Comparison of ENCODE assay signal across 32 mouse cellular contexts in genomic region chr7:135676722-135677121, GRCm38 (mm10). TPM values are rescaled to one million over a fixed set of nuclear protein-coding genes. Genes with fewer than 3 reads are reported as not detected.
DNase-seq lines count a peak whose midpoint lies in the region; ATAC-seq and TF ChIP-seq lines count a peak whose summit lies in the region.
"Had no signal": no experiment of that assay in that cellular context is flagged by ENCODE, and none has a peak within 500 bp of the region (broad histone marks: within the 10 kb centered on the region; RNA-seq: fewer than 3 reads in every experiment).

No protein-coding gene starts in this region.

- no peak overlapping the region for H3K4me3 ChIP-seq in heart, adult 2 months
- H3K4me3 ChIP-seq in heart, embryonic 11.5 days (ENCODE audit: low read depth, low read length): no peak overlapping the region
- no peak overlapping the region for H3K4me3 ChIP-seq in heart, postnatal 0 days (ENCODE audit: low read depth, low read length)
- no peak overlapping the region for H3K4me3 ChIP-seq in kidney, adult 2 months (ENCODE audit: insufficient read depth, low read depth, low read length)
- H3K4me3 ChIP-seq: embryonic facial prominence, embryonic 10.5 days; forebrain, embryonic 15.5 days; hindbrain, embryonic 12.5 days; left cerebral cortex, adult 2 months; limb, embryonic 10.5 days; megakaryocyte, embryonic 14.5 days; myocyte; neural tube, embryonic 13.5 days had no signal

- H3K36me3 ChIP-seq in heart, adult 2 months (ENCODE audit: control insufficient read depth, insufficient read depth, low read length): no peaks in the 10 kb centered on the region
- H3K36me3 ChIP-seq in heart, embryonic 11.5 days (ENCODE audit: control insufficient read depth, insufficient read depth, low read length): no peaks in the 10 kb centered on the region
- no peaks in the 10 kb centered on the region for H3K36me3 ChIP-seq in heart, postnatal 0 days (replicated peaks; ENCODE audit: control insufficient read depth, insufficient read depth, low read length)
- H3K36me3 ChIP-seq in kidney, adult 2 months (ENCODE audit: control insufficient read depth, insufficient read depth, low read length): no peaks in the 10 kb centered on the region
- H3K36me3 ChIP-seq: embryonic facial prominence, embryonic 10.5 days; forebrain, embryonic 15.5 days; hindbrain, embryonic 12.5 days; limb, embryonic 10.5 days; neural tube, embryonic 13.5 days had no signal

- 38% methylated on average over 8 of the region's 8 CpGs for WGBS in heart, adult 2 months
- WGBS in heart, embryonic 11.5 days (ENCODE audit: insufficient replicate concordance): 70% methylated on average over 8 of the region's 8 CpGs
- 29% methylated on average over 8 of the region's 8 CpGs for WGBS in heart, postnatal 0 days
- 78% methylated on average over 8 of the region's 8 CpGs for WGBS in kidney, adult 2 months

- H3K4me1 ChIP-seq in heart, adult 2 months (ENCODE audit: control insufficient read depth, insufficient read depth, low read length): no peaks in the 10 kb centered on the region
- H3K4me1 ChIP-seq in heart, embryonic 11.5 days (ENCODE audit: control insufficient read depth, insufficient read depth, low read length): no peaks in the 10 kb centered on the region
- peaks cover 6% of the 10 kb centered on the region for H3K4me1 ChIP-seq in heart, postnatal 0 days (ENCODE audit: control insufficient read depth, insufficient read depth)
- no peaks in the 10 kb centered on the region for H3K4me1 ChIP-seq in kidney, adult 2 months (ENCODE audit: control insufficient read depth, insufficient read depth, low read length)
- H3K4me1 ChIP-seq: embryonic facial prominence, embryonic 10.5 days; hindbrain, embryonic 12.5 days; megakaryocyte, embryonic 14.5 days; neural tube, embryonic 13.5 days had no signal

- H3K27ac ChIP-seq in heart, adult 2 months: no peak overlapping the region
- no peak overlapping the region for H3K27ac ChIP-seq in heart, embryonic 11.5 days (ENCODE audit: low read depth, low read length)
- H3K27ac ChIP-seq in heart, postnatal 0 days (ENCODE audit: low read depth): 0 out of 2 replicates have a peak overlapping the region, but pooled peaks have one; percentile 13
- no peak overlapping the region for H3K27ac ChIP-seq in kidney, adult 2 months (ENCODE audit: insufficient read depth, low read depth, low read length)
- H3K27ac ChIP-seq: embryonic facial prominence, embryonic 10.5 days; forebrain, embryonic 15.5 days; hindbrain, embryonic 12.5 days; kidney, postnatal 0 days; left cerebral cortex, adult 2 months; limb, embryonic 10.5 days; neural tube, embryonic 13.5 days had no signal

- intact Hi-C loops in heart, adult 2 months (cut with DNase I): no loop called here

- no peak overlapping the region for H3K9ac ChIP-seq in heart, adult 2 months (ENCODE audit: low read depth, low read length)
- no peak overlapping the region for H3K9ac ChIP-seq in heart, embryonic 11.5 days (ENCODE audit: low read depth, low read length)
- H3K9ac ChIP-seq in heart, postnatal 0 days (replicated peaks; ENCODE audit: low read depth, low read length): no peak overlapping the region
- H3K9ac ChIP-seq: forebrain, embryonic 15.5 days; hindbrain, embryonic 12.5 days; liver, postnatal 0 days; neural tube, embryonic 13.5 days had no signal

- 0 out of 2 replicates have a peak, but pooled peaks have one; percentile 23 for TF ChIP-seq EP300 in heart, adult 2 months (IDR thresholded peaks at IDR 0.05; ENCODE audit: insufficient read depth, low read depth, low read length)
- no peak for TF ChIP-seq EP300 in heart, postnatal 0 days (IDR thresholded peaks at IDR 0.05; ENCODE audit: low read depth)

- H3K9me3 ChIP-seq in heart, embryonic 11.5 days (replicated peaks; ENCODE audit: control insufficient read depth, low read length): no peaks in the 10 kb centered on the region
- H3K9me3 ChIP-seq in heart, postnatal 0 days (replicated peaks; ENCODE audit: control insufficient read depth, low read length): no peaks in the 10 kb centered on the region
- H3K9me3 ChIP-seq: embryonic facial prominence, embryonic 10.5 days; forebrain, embryonic 15.5 days; G1E; hindbrain, embryonic 12.5 days; limb, embryonic 10.5 days; megakaryocyte, embryonic 14.5 days; neural tube, embryonic 13.5 days had no signal

- no peaks in the 10 kb centered on the region for H3K27me3 ChIP-seq in heart, adult 2 months (ENCODE audit: control insufficient read depth, insufficient read depth, low read length)
- no peaks in the 10 kb centered on the region for H3K27me3 ChIP-seq in heart, embryonic 11.5 days (ENCODE audit: control insufficient read depth, insufficient read depth, low read length)
- H3K27me3 ChIP-seq in heart, postnatal 0 days (ENCODE audit: control insufficient read depth, insufficient read depth, low read length): peaks cover 13% of the 10 kb centered on the region; the same call in 1 of the 2 replicates
- no peaks in the 10 kb centered on the region for H3K27me3 ChIP-seq in kidney, adult 2 months (replicated peaks; ENCODE audit: control insufficient read depth, insufficient read depth, low read length)
- H3K27me3 ChIP-seq: CH12.LX; forebrain, embryonic 15.5 days; hindbrain, embryonic 12.5 days; megakaryocyte, embryonic 14.5 days; neural tube, embryonic 13.5 days had no signal

- peak; percentile 42 to 69 for DNase-seq in heart, adult 2 months
- DNase-seq in lung, postnatal 10 days: peak; percentile 56
- DNase-seq in lung, postnatal 14 days: no peak
- DNase-seq in heart, postnatal 0 days (ENCODE audit: low spot score): peak; percentile 83
- DNase-seq in thymus, adult 18-20 months: no peak
- no peak for DNase-seq in kidney, adult 2 months
- DNase-seq: adrenal gland, postnatal 10 days; B cell, adult 2 months; cerebellum, adult 8-10 months; gastrocnemius, postnatal 10 days; kidney, adult 18-20 months; liver; liver, postnatal 0 days; lung, postnatal 36 days; midbrain, embryonic 14.5 days; retina, postnatal 1 day; right cerebral cortex, postnatal 25 days; spleen, adult 18-20 months; thymus, postnatal 14 days had no signal

- no peak for ATAC-seq in heart, embryonic 11.5 days (replicated peaks; ENCODE audit: insufficient number of reproducible peaks, low FRiP score, low TSS enrichment)
- ATAC-seq in heart, postnatal 0 days (ENCODE audit: insufficient read depth, low read depth): peak; percentile 80
- ATAC-seq: activated CD4-positive, CD25-positive, alpha-beta regulatory T cell, adult 4 months; forebrain, embryonic 15.5 days; liver, postnatal 0 days had no signal

- no peak for TF ChIP-seq POLR2A in heart, adult 2 months (IDR thresholded peaks at IDR 0.05; ENCODE audit: insufficient read depth, low read depth, low read length)
- TF ChIP-seq POLR2A in kidney, adult 2 months (IDR thresholded peaks at IDR 0.05; ENCODE audit: low read depth, low read length): no peak

- H3K79me2 ChIP-seq in heart, adult 2 months (replicated peaks; ENCODE audit: control insufficient read depth, insufficient read depth, low read length): no peaks in the 10 kb centered on the region

- H3K4me2 ChIP-seq in heart, embryonic 11.5 days: no peak overlapping the region
- peak overlapping the region; percentile 34; the same call in 1 of the 2 replicates for H3K4me2 ChIP-seq in heart, postnatal 0 days (ENCODE audit: low read depth, low read length)
- H3K4me2 ChIP-seq: forebrain, embryonic 15.5 days; hindbrain, embryonic 12.5 days; neural tube, embryonic 13.5 days had no signal

- no peak for TF ChIP-seq CTCF in heart, adult 2 months (IDR thresholded peaks at IDR 0.05)
- no peak for TF ChIP-seq CTCF in heart, postnatal 0 days (IDR thresholded peaks at IDR 0.05; ENCODE audit: low read depth)
- TF ChIP-seq CTCF in kidney, adult 2 months (conservative IDR thresholded peaks at IDR 0.05; ENCODE audit: insufficient read depth, insufficient read length, low read depth, low read length): no peak

RNA-seq across cellular contexts. Expression of gene Mki67, which starts 39.4 kb away (rescaled TPM):
- total RNA-seq in heart, adult 2 months (2021): 1 to 10 TPM in 1 of 2 experiments, under 1 TPM in 1; 0.97 to 1.9 TPM
- 0.16 and 0.29 TPM in 2 replicates for polyA plus RNA-seq in heart, adult 2 months (2012; rRNA removed)
- 44.5 and 52.6 TPM in 2 replicates for polyA plus RNA-seq in heart, embryonic 11.5 days (2014; fragmentation: Nextera tagmentation; extraction: Ambion mirVana)
- 24.2 and 38.3 TPM in 2 replicates for total RNA-seq in heart, postnatal 0 days (2014; rRNA removed; ENCODE audit: low replicate concordance)
- polyA plus RNA-seq in heart, postnatal 0 days (2015; fragmentation: Nextera tagmentation; extraction: Ambion mirVana): 5.7 and 8.0 TPM in 2 replicates
- polyA plus RNA-seq in kidney, adult 2 months (2012; rRNA removed): 0.18 and 0.28 TPM in 2 replicates

Comparison
In these comparisons a context has a peak if more than half of its experiments do, and no peak if none do; other contexts are left out.
1. DNase-seq: peak in heart, adult 2 months (2 of 2), lung, postnatal 10 days (single experiment) and heart, postnatal 0 days (single experiment); none in lung, postnatal 14 days (single experiment), thymus, adult 18-20 months (0 of 2) and kidney, adult 2 months (single experiment).